Mouse (Mus musculus): ENCODE results near the gene Adprm. TPM values are rescaled to one million over a fixed set of nuclear protein-coding genes. Genes with fewer than 3 reads are reported as not detected.

Gene Adprm
- total and polyA plus RNA-seq, 3 experiments: 31.2 to 53.8 (median 43.4) TPM

GRCm38 (mm10) chr11:66998467-66999403, 53.7 kb downstream of the Adprm start:
- no peak for TF ChIP-seq MAFK (IDR thresholded peaks at IDR 0.05; ENCODE audit: insufficient replicate concordance, low read length)
- TF ChIP-seq SMC3 (IDR thresholded peaks at IDR 0.05; ENCODE audit: low read depth, low read length): no peak
- no peak for TF ChIP-seq CHD1 (IDR thresholded peaks at IDR 0.05; ENCODE audit: low read depth, low read length)
- no peak for TF ChIP-seq ZKSCAN1 (IDR thresholded peaks at IDR 0.05; ENCODE audit: borderline replicate concordance, low read depth, low read length)
- TF ChIP-seq ZNF384 (IDR thresholded peaks at IDR 0.05; ENCODE audit: low read depth, low read length): no peak
- no peak for TF ChIP-seq RCOR1 (conservative IDR thresholded peaks at IDR 0.05; ENCODE audit: low read depth, low read length)
- no peak for TF ChIP-seq TBP (conservative IDR thresholded peaks at IDR 0.05; ENCODE audit: low read depth, low read length)
- dilution Hi-C loops (cut with MboI; ENCODE audit: extremely low pct_ligation_motif_present, extremely low pct_unique_long_range_greater_than_20kb, low sequenced_read_pairs) (no loop called here), in situ Hi-C loops (cut with MboI; ENCODE audit: low pct_ligation_motif_present, low pct_unique_long_range_greater_than_20kb, low sequenced_read_pairs) (no loop called here)
- H3K4me2 ChIP-seq (ENCODE audit: insufficient read depth, low read depth, poor library complexity, severe bottlenecking): no peak overlapping the region
- H3K4me1 ChIP-seq (ENCODE audit: control insufficient read depth in 1 of 2, insufficient read depth in 2 of 2): no peaks in the 10 kb centered on the region
- no peak overlapping the region for H3K27ac ChIP-seq (ENCODE audit: insufficient read depth, low read depth)
- no peak for DNase-seq (ENCODE audit: extremely low read depth)
- no peaks in the 10 kb centered on the region for H3K9me3 ChIP-seq (replicated peaks; ENCODE audit: low read length)
- H3K4me3 ChIP-seq (replicated peaks in 1 of 3; ENCODE audit: low read depth in 2 of 3, low read length in 2 of 3, poor library complexity in 1 of 3): no peak overlapping the region
- peaks cover 72% of the 10 kb centered on the region for H3K27me3 ChIP-seq (replicated peaks)
- no peaks in the 10 kb centered on the region for H3K36me3 ChIP-seq (replicated peaks in 1 of 2; ENCODE audit: control insufficient read depth in 1 of 2, insufficient read depth in 1 of 2, low read length in 1 of 2)
- no peak overlapping the region for H3K9ac ChIP-seq (ENCODE audit: insufficient read depth, low read depth)
- H3K79me2 ChIP-seq (replicated peaks; ENCODE audit: control insufficient read depth, extremely low read depth, insufficient read depth, poor library complexity, severe bottlenecking): no peaks in the 10 kb centered on the region

GRCm38 (mm10) chr11:66996446-66996845, 55.9 kb downstream of the Adprm start:
- Histone ChIP-seq H3K79me2 (replicated peaks; ENCODE audit: control insufficient read depth, extremely low read depth, insufficient read depth, poor library complexity, severe bottlenecking) (no peaks in the 10 kb centered on the region), H3K9me3 (replicated peaks; ENCODE audit: low read length) (no peaks in the 10 kb centered on the region), H3K4me2 (ENCODE audit: insufficient read depth, low read depth, poor library complexity, severe bottlenecking) (no peak overlapping the region), H3K36me3 (replicated peaks in 1 of 2; ENCODE audit: control insufficient read depth in 1 of 2, insufficient read depth in 1 of 2, low read length in 1 of 2) (no peaks in the 10 kb centered on the region), H3K27ac (ENCODE audit: insufficient read depth, low read depth) (no peak overlapping the region), H3K27me3 (replicated peaks) (peaks cover 74% of the 10 kb centered on the region), H3K4me1 (ENCODE audit: control insufficient read depth in 1 of 2, insufficient read depth in 2 of 2) (no peaks in the 10 kb centered on the region), H3K4me3 (replicated peaks in 1 of 3; ENCODE audit: low read depth in 2 of 3, low read length in 2 of 3, poor library complexity in 1 of 3) (no peak overlapping the region), H3K9ac (ENCODE audit: insufficient read depth, low read depth) (no peak overlapping the region)
- TF ChIP-seq ZMIZ1 (IDR thresholded peaks at IDR 0.05; ENCODE audit: low read depth, low read length) (no peak), MYC (IDR thresholded peaks at IDR 0.05; ENCODE audit: low read depth, low read length) (no peak), NELFE (IDR thresholded peaks at IDR 0.05; ENCODE audit: low read depth, low read length) (no peak), ZC3H11A (IDR thresholded peaks at IDR 0.05; ENCODE audit: low read depth, low read length) (no peak), ETS1 (conservative IDR thresholded peaks at IDR 0.05; ENCODE audit: low read depth, low read length) (no peak), HCFC1 (IDR thresholded peaks at IDR 0.05; ENCODE audit: low read depth, low read length) (no peak), E2F4 (IDR thresholded peaks at IDR 0.05; ENCODE audit: insufficient replicate concordance, low read depth, low read length) (no peak), UBTF (IDR thresholded peaks at IDR 0.05; ENCODE audit: low read depth, low read length) (no peak), JUND (conservative IDR thresholded peaks at IDR 0.05; ENCODE audit: low read depth, low read length) (no peak)
- in situ Hi-C loops (cut with MboI; ENCODE audit: low pct_ligation_motif_present, low pct_unique_long_range_greater_than_20kb, low sequenced_read_pairs): no loop called here
- dilution Hi-C loops (cut with MboI; ENCODE audit: extremely low pct_ligation_motif_present, extremely low pct_unique_long_range_greater_than_20kb, low sequenced_read_pairs): no loop called here
- no peak for DNase-seq (ENCODE audit: extremely low read depth)

Measured in CH12.LX (cell line).